Mouse (Mus musculus): ENCODE measurements around the gene Rin3. TPM values are rescaled to one million over a fixed set of nuclear protein-coding genes. Genes with fewer than 3 reads are reported as not detected.
A peak's percentile ranks its signal among the peaks of the same experiment; 100 is the strongest.

The Rin3 gene
- polyA plus RNA-seq, 1 experiment: 11.0 TPM

GRCm38 (mm10) chr12:102323392-102323791 lies 40.5 kb downstream of the Rin3 start:
- Histone ChIP-seq H3K27ac (ENCODE audit: insufficient read depth, low read length) (peak overlapping the region; percentile 37; the same call in 1 of the 2 replicates), H3K4me3 (ENCODE audit: insufficient read depth, low read length) (no peak overlapping the region), H3K4me1 (ENCODE audit: control insufficient read depth, insufficient read depth, low read length) (no peaks in the 10 kb centered on the region)
- TF ChIP-seq POLR2A (IDR thresholded peaks at IDR 0.05; ENCODE audit: low read depth, low read length) (no peak), CTCF (IDR thresholded peaks at IDR 0.05; ENCODE audit: borderline replicate concordance, insufficient read depth, low read length) (no peak)

DNA sequence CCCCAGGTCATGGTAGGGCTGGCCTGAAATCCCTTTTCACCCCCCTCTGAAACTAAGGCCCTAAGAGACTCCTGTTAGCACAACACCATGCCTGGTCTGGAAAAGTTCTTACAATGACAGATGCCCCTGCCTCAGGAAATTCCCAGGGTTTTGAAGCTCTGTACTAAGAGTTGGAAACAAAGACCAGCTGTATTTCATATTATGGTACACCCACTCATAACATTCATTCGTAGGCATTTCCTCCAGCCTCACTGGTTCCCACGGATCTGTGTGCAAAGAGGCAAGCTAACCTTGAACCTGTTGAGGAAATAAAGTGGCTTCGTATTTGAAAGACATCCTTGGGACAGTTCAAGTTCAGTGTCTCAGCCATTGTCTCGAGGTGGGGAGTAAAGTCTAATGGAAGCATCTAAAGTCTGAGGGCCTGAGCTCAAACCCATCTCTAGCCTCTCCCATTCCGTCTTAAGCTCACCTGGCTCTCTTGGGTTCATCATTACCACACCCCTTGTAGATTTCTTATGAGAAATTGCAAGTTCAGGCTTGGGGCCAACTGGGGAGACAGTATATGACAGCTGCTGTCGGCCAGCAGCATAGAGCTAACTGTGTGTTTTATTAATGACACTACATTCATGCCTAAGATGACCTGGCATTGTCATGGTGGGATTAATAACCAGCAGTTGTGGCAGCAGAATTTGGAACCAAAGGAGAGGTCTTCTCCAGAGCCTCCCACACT lies 41.5 kb downstream of the Rin3 start:
- H3K27ac ChIP-seq (ENCODE audit: insufficient read depth, low read length): peak overlapping the region; percentile 37; the same call in 1 of the 2 replicates
- H3K4me1 ChIP-seq (ENCODE audit: control insufficient read depth, insufficient read depth, low read length): no peaks in the 10 kb centered on the region
- H3K4me3 ChIP-seq (ENCODE audit: insufficient read depth, low read length): no peak overlapping the region
- TF ChIP-seq CTCF (IDR thresholded peaks at IDR 0.05; ENCODE audit: borderline replicate concordance, insufficient read depth, low read length) (no peak), POLR2A (IDR thresholded peaks at IDR 0.05; ENCODE audit: low read depth, low read length) (no peak)

DNA sequence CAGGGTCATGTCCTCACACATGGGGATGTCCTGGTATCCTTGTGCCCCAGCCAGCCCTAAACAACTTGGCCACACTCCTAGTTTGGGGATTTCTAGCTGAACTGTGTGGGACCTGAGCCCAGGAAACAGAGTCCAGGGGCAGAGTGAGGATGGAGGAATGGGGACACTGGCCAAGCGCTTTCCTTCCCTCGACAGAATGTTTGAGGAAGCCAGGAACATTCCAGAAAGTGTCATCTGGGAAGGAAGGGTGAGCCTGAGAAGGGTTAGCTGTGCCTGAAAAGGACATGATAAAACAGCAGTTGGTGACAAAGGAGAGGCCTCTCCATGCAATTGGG lies 42.0 kb downstream of the Rin3 start:
- H3K4me3 ChIP-seq (ENCODE audit: insufficient read depth, low read length): no peak overlapping the region
- no peak overlapping the region for H3K27ac ChIP-seq (ENCODE audit: insufficient read depth, low read length)
- no peaks in the 10 kb centered on the region for H3K4me1 ChIP-seq (ENCODE audit: control insufficient read depth, insufficient read depth, low read length)
- TF ChIP-seq POLR2A (IDR thresholded peaks at IDR 0.05; ENCODE audit: low read depth, low read length) (no peak), CTCF (IDR thresholded peaks at IDR 0.05; ENCODE audit: borderline replicate concordance, insufficient read depth, low read length) (no peak)

DNA sequence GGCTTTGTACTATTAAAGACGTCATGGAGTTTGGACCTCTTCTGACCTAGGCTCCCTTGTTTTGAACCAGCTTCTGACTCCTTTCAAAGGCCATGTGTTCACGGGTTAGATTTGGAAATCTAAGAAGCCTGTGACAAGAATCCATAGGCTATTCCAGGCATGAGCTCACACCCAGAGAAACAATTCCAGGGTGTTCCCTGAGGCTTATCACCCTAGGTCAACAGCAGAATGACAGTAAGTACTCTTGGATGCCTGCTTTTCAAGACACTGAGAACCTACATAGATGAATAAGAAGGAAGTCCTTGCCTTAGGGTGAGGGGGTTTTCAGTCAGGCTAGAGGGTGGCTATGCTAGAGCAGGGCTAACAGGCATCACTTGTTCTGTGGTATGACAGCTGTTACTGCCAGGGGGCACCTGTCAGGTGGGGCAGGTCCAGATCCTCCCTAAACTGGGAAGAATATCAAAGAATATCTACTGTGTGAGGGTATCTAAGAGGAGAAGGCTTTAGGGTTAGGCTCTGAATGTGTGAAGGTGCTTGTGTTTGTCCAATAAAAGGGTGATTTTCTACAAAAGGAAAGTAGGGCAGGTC lies 44.0 kb downstream of the Rin3 start:
- H3K27ac ChIP-seq (ENCODE audit: insufficient read depth, low read length): no peak overlapping the region
- no peaks in the 10 kb centered on the region for H3K4me1 ChIP-seq (ENCODE audit: control insufficient read depth, insufficient read depth, low read length)
- H3K4me3 ChIP-seq (ENCODE audit: insufficient read depth, low read length): no peak overlapping the region
- TF ChIP-seq POLR2A (IDR thresholded peaks at IDR 0.05; ENCODE audit: low read depth, low read length) (no peak), CTCF (IDR thresholded peaks at IDR 0.05; ENCODE audit: borderline replicate concordance, insufficient read depth, low read length) (no peak)

GRCm38 (mm10) chr12:102327525-102327924 lies 44.7 kb downstream of the Rin3 start:
- Histone ChIP-seq H3K27ac (ENCODE audit: insufficient read depth, low read length) (no peak overlapping the region), H3K4me3 (ENCODE audit: insufficient read depth, low read length) (no peak overlapping the region), H3K4me1 (ENCODE audit: control insufficient read depth, insufficient read depth, low read length) (no peaks in the 10 kb centered on the region)
- TF ChIP-seq CTCF (IDR thresholded peaks at IDR 0.05; ENCODE audit: borderline replicate concordance, insufficient read depth, low read length) (no peak), POLR2A (IDR thresholded peaks at IDR 0.05; ENCODE audit: low read depth, low read length) (no peak)

GRCm38 (mm10) chr12:102328090-102328489 lies 45.2 kb downstream of the Rin3 start:
- no peak overlapping the region for H3K27ac ChIP-seq (ENCODE audit: insufficient read depth, low read length)
- H3K4me1 ChIP-seq (ENCODE audit: control insufficient read depth, insufficient read depth, low read length): no peaks in the 10 kb centered on the region
- no peak for TF ChIP-seq POLR2A (IDR thresholded peaks at IDR 0.05; ENCODE audit: low read depth, low read length)
- no peak for TF ChIP-seq CTCF (IDR thresholded peaks at IDR 0.05; ENCODE audit: borderline replicate concordance, insufficient read depth, low read length)
- no peak overlapping the region for H3K4me3 ChIP-seq (ENCODE audit: insufficient read depth, low read length)

DNA sequence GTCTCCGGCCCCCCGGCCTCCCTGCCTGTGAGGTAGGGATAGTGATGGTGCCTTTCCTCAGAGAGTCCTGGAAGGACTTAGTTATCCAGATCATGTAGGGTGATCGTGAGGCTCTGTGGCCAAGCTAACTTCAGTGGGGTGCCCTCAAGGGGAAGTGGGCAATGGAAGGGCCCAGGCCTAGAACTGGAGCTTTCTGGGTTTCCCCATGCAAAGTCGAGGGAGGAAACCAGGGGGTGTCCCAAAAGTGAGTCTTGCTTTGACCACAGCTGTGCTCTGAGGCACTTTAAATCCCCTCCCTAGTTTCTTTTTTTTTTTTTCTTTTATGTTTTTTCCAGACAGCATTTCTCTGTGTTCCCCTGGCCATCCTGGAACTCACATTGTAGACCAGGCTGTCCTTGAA lies 47.3 kb downstream of the Rin3 start:
- Histone ChIP-seq H3K4me3 (ENCODE audit: insufficient read depth, low read length) (no peak overlapping the region), H3K4me1 (ENCODE audit: control insufficient read depth, insufficient read depth, low read length) (no peaks in the 10 kb centered on the region), H3K27ac (ENCODE audit: insufficient read depth, low read length) (no peak overlapping the region)
- TF ChIP-seq CTCF (IDR thresholded peaks at IDR 0.05; ENCODE audit: borderline replicate concordance, insufficient read depth, low read length): no peak
- TF ChIP-seq POLR2A (IDR thresholded peaks at IDR 0.05; ENCODE audit: low read depth, low read length): no peak

DNA sequence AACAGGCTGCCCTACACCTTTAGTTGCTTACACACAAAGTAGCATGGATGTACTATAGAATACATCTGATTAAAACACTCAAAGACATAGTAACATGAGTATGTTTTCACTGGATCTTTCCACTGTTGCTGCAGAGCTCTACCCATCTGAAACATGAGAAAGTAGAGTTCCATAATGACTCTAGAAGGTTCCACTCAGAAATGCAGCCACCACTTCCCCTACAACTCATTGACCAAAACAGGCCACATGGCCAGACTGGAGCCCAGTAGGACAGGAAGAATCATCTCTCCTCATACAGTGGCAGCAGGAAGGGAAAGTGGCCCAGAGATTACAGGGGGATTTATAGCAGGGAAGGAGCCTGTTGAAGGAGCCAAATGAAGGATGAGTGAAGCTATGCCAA lies 47.9 kb downstream of the Rin3 start:
- no peak for TF ChIP-seq POLR2A (IDR thresholded peaks at IDR 0.05; ENCODE audit: low read depth, low read length)
- TF ChIP-seq CTCF (IDR thresholded peaks at IDR 0.05; ENCODE audit: borderline replicate concordance, insufficient read depth, low read length): no peak
- Histone ChIP-seq H3K4me3 (ENCODE audit: insufficient read depth, low read length) (no peak overlapping the region), H3K4me1 (ENCODE audit: control insufficient read depth, insufficient read depth, low read length) (no peaks in the 10 kb centered on the region), H3K27ac (ENCODE audit: insufficient read depth, low read length) (no peak overlapping the region)

- Histone ChIP-seq H3K4me3 (ENCODE audit: insufficient read depth, low read length) (no peak overlapping the region), H3K27ac (ENCODE audit: insufficient read depth, low read length) (no peak overlapping the region), H3K4me1 (ENCODE audit: control insufficient read depth, insufficient read depth, low read length) (no peaks in the 10 kb centered on the region)
- no peak for TF ChIP-seq CTCF (IDR thresholded peaks at IDR 0.05; ENCODE audit: borderline replicate concordance, insufficient read depth, low read length)
- TF ChIP-seq POLR2A (IDR thresholded peaks at IDR 0.05; ENCODE audit: low read depth, low read length): no peak
Measured at GRCm38 (mm10) chr12:102333101-102333500, 50.3 kb downstream of the Rin3 start.

GRCm38 (mm10) chr12:102339085-102339484 lies 56.2 kb downstream of the Rin3 start:
- Histone ChIP-seq H3K4me1 (ENCODE audit: control insufficient read depth, insufficient read depth, low read length) (no peaks in the 10 kb centered on the region; the same call in 1 of the 2 replicates), H3K27ac (ENCODE audit: insufficient read depth, low read length) (no peak overlapping the region), H3K4me3 (ENCODE audit: insufficient read depth, low read length) (no peak overlapping the region)
- no peak for TF ChIP-seq CTCF (IDR thresholded peaks at IDR 0.05; ENCODE audit: borderline replicate concordance, insufficient read depth, low read length)
- no peak for TF ChIP-seq POLR2A (IDR thresholded peaks at IDR 0.05; ENCODE audit: low read depth, low read length)
